Mouse (Mus musculus) cerebellum, adult 2 months (tissue): ENCODE results near the gene Castor1. TPM values are rescaled to one million over a fixed set of nuclear protein-coding genes. Genes with fewer than 3 reads are reported as not detected.
"Not testable (repeated sequence)": the region's sequence is repeated elsewhere in the genome, so short reads cannot be mapped to it uniquely, and the experiment has no call there.

Source experiments
- DNase-seq, 2 experiments: peaks; one replicate each; pipeline ENCODE4 v3.0.0; 2021
- H3K27ac ChIP-seq: fragments of 200-500 bp; 2 replicates; pipeline ENCODE4 v1.5.1; 2012; ENCODE audit warnings: low read length, control low read depth, inconsistent platforms; ENCODE audit not compliant: insufficient read depth
- H3K27me3 ChIP-seq: fragments of 200-500 bp; 2 replicates; pipeline ENCODE4 v1.6.1; 2012; ENCODE audit warnings: inconsistent platforms, mild to moderate bottlenecking, low read length, moderate library complexity; ENCODE audit not compliant: control insufficient read depth, insufficient read depth
- H3K4me1 ChIP-seq: fragments of 200-500 bp; 2 replicates; pipeline ENCODE4 v1.6.1; 2011; ENCODE audit warnings: low read length; ENCODE audit not compliant: control insufficient read depth, insufficient read depth
- H3K4me3 ChIP-seq: fragments of 200-500 bp; replicated peaks from 2 replicates; pipeline ENCODE3; 2011; ENCODE audit warnings: mild to moderate bottlenecking, low read depth, low read length, control low read depth; ENCODE audit not compliant: insufficient read depth
- CTCF ChIP-seq: fragments of 200-500 bp; IDR thresholded peaks from 2 replicates; pipeline ENCODE4 v1.5.1; 2011; ENCODE audit warnings: low read depth, mild to moderate bottlenecking, control low read depth, low read length, moderate library complexity, borderline replicate concordance; ENCODE audit not compliant: insufficient read depth
- POLR2A ChIP-seq: fragments of 200-500 bp; IDR thresholded peaks from 2 replicates; pipeline ENCODE4 v1.6.1; 2011; ENCODE audit warnings: low read length, control low read depth, borderline replicate concordance; ENCODE audit not compliant: insufficient read depth
- WGBS: fragments of 180-500 bp; shearing (Covaris S2); methylation state at CpG from one replicate; pipeline ENCODE4 v1.1.7; 2018; 5-methylcytosine and 5-hydroxymethylcytosine counted together
- polyA plus RNA-seq: library from polyadenylated mRNA; depleted of rRNA; stranded (reverse); fragments of >200 nt; gene quantifications from 2 replicates; pipeline ENCODE4 v1.2.3, GENCODE M21; 2012; rRNA removed

Gene Castor1
- polyA plus RNA-seq: 5.1 and 5.6 TPM in 2 replicates

GRCm38 (mm10) chr11:4217914-4218629 lies at the start of gene Castor1:
Castor1 (plus strand) TSS chr11:4218225.
- 4% methylated on average over 56 of the region's 56 CpGs for WGBS
- no peaks in the 10 kb centered on the region for H3K27me3 ChIP-seq
- peak; percentile 45 to 56 for DNase-seq
- TF ChIP-seq POLR2A (no peak), CTCF (no peak)
- no peak within 1 kb of the TSS; the same call in 1 of the 2 replicates for H3K27ac ChIP-seq
- no peaks in the 10 kb centered on the region for H3K4me1 ChIP-seq
- H3K4me3 ChIP-seq: peak within 1 kb of the TSS; percentile 23

- Histone ChIP-seq H3K4me3 (no peak overlapping the region), H3K27me3 (no peaks in the 10 kb centered on the region), H3K27ac (peak overlapping the region; percentile 28; the same call in 1 of the 2 replicates), H3K4me1 (no peaks in the 10 kb centered on the region)
- 33% methylated on average over 5 of the region's 5 CpGs for WGBS
- TF ChIP-seq POLR2A (no peak), CTCF (no peak)
- peak; percentile 24 to 41 for DNase-seq
Measured at GRCm38 (mm10) chr11:4174586-4174985, 43.4 kb upstream of the Castor1 start.

GRCm38 (mm10) chr11:4177716-4178115 lies 40.3 kb upstream of the Castor1 start:
- H3K27ac ChIP-seq: no peak overlapping the region
- no peaks in the 10 kb centered on the region for H3K27me3 ChIP-seq
- H3K4me3 ChIP-seq: no peak overlapping the region
- DNase-seq: no peak
- 4% methylated on average over 4 of the region's 4 CpGs for WGBS
- no peaks in the 10 kb centered on the region for H3K4me1 ChIP-seq
- TF ChIP-seq POLR2A (no peak), CTCF (no peak)

GRCm38 (mm10) chr11:4182061-4182460 lies 36.0 kb upstream of the Castor1 start:
- no peak for DNase-seq
- Histone ChIP-seq H3K4me1 (no peaks in the 10 kb centered on the region), H3K27ac (no peak overlapping the region), H3K27me3 (no peaks in the 10 kb centered on the region), H3K4me3 (no peak overlapping the region)
- TF ChIP-seq CTCF (no peak), POLR2A (no peak)
- 0% methylated on average over 1 of the region's 1 CpGs for WGBS

- no peak for DNase-seq
- Histone ChIP-seq H3K4me1 (peaks cover 9% of the 10 kb centered on the region; the same call in 1 of the 2 replicates), H3K27ac (no peak overlapping the region), H3K4me3 (no peak overlapping the region), H3K27me3 (no peaks in the 10 kb centered on the region)
- TF ChIP-seq CTCF: no peak
- no peak for TF ChIP-seq POLR2A
Measured at GRCm38 (mm10) chr11:4183511-4183910, 34.5 kb upstream of the Castor1 start.

DNA sequence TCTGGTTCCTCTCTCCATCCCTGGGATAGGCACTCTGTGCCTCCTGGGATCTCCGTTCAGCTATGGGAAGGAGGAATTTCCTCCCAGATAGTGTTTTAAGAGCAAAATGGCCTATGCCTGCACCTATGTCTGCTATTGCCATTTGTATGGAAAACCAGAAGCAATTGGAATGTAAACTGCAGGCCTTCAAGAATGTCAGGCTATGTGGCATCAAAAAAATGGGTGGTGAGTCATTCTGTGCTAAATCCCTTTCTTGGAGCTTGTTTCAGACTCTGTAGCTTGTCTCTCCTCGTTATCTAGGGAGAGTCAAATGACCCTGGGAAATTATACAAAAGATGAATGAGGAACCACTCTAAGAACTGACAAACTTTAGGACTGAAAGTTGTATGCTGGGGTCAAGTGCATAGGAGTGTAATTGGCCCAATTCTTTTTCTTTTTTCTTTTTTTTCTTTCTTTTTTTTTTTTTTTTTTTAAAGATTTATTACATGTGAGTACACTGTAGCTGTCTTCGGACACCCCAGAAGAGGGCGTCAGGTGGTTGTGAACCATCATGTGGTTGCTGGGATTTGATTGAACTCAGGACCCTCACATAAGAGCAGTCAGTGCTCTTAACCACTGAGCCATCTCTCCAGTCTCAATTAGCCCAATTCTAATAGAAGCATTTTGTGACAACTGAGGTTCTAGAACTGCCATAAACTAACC lies 33.6 kb upstream of the Castor1 start:
- H3K27me3 ChIP-seq: no peaks in the 10 kb centered on the region
- WGBS: 76% methylated on average over 4 of the region's 4 CpGs
- peaks cover 9% of the 10 kb centered on the region; the same call in 1 of the 2 replicates for H3K4me1 ChIP-seq
- DNase-seq: no peak
- no peak for TF ChIP-seq CTCF
- no peak for TF ChIP-seq POLR2A
- H3K27ac ChIP-seq: no peak overlapping the region
- H3K4me3 ChIP-seq: no peak overlapping the region

GRCm38 (mm10) chr11:4185480-4185879 lies 32.5 kb upstream of the Castor1 start:
- not testable (repeated sequence) for H3K4me3 ChIP-seq, H3K4me1 ChIP-seq, DNase-seq, H3K27me3 ChIP-seq, H3K27ac ChIP-seq
- 89% methylated on average over 6 of the region's 6 CpGs for WGBS
